Mouse (Mus musculus) brain, embryonic 18.5 days (tissue): ENCODE results near the gene Hacd2.

Experiments used
- DNase-seq: peaks from one replicate; pipeline ENCODE4 v3.0.0-alpha.2; 2012; ENCODE audit warnings: low read depth, low spot score

Hacd2 gene

DNA sequence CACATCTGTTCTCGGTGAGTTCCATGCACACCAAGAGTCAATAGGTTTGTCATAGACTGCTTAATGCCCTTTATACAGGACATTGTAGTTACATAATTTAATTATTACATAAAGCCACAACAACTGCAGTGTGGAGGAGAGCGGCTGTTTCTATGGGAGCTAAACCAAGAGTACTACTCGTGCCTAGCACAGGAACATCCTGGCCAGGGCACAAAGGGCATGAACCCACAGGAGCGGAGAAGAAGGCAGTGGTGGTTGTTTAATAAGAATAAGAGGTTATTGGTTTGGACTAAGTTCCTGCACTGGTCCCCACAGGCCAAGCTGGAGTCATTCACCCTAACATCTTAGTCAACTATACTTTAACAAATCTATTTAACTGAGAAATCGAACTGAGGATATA lies 16.0 kb upstream of the Hacd2 start:
- DNase-seq = no peak

DNA sequence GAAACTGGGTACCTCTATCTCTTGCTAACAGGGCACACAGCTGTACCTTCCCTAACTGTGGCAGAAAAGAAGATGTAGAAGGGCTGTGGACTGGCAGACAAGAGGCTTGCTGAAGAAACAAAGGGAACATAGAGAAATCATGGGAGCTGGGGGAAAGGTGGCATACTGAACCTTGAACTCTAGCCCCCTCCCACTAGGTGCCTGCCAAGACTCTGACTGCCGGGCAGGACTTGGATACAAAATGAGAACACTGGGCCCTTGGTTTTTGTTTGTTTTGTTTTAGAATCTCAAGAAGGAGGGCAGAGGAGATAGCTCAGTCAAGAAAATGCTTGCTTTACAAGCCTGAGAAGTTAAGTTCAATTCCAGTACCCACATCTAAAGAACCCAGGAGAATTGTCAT lies 14.9 kb upstream of the Hacd2 start:
- no peak for DNase-seq

DNA sequence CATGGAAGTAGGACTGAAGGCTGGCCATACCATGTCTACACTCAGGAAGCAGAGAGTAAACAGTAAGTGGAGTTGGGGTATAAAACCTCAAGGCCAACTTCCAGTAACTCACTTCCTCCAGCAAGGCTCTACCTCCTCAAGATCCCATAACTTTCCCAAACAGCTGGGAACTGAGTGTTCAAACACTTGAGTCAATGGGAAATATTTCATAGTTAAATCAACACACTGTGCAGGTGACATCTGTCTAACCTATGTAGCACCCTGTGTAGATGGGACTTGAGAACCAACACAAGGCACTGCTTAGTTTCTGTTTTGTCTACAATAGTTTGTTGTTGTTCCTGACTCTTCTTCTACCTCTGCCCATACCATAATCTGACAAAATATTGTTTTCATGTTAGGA lies 13.8 kb upstream of the Hacd2 start:
- no peak for DNase-seq

DNA sequence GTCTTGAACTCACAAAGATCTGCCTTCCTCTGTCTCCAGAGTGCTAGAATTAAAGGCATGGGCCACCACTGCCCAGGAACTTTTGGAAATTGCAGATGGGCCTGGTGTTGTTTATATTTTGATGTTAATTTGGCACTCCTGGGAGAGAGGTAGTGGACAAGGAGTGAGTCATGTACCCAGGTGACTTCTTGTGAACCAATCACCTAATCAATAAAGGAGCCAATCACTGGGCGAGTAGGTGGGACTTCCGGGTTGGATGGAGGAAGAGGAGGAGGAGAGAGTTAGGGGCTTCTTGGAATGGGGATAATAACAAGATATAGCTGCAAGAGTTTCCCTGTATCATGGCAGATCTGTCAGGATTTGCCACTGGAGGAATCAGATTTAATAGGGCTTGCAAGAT lies 8.7 kb upstream of the Hacd2 start:
- DNase-seq = no peak

DNA sequence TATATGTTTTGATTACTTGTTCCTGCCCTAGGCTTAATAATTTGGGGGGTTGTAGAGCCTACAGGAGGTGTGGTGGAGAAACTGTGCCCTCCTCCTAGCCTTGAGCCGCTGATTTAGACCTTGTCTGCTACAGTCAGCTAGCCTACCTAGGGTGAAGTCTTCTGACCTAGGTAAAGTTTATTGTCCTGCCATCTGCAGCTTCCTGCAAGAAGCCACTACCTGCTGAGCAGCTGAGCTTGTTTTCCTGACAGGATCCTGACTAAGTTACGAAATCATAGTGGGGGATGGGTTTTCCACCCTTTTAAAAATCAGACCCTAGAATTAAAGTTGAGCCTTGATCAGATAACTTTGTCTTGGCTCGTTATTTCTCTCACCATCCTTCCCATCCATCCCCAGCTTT lies 5.7 kb upstream of the Hacd2 start:
- no peak for DNase-seq

DNA sequence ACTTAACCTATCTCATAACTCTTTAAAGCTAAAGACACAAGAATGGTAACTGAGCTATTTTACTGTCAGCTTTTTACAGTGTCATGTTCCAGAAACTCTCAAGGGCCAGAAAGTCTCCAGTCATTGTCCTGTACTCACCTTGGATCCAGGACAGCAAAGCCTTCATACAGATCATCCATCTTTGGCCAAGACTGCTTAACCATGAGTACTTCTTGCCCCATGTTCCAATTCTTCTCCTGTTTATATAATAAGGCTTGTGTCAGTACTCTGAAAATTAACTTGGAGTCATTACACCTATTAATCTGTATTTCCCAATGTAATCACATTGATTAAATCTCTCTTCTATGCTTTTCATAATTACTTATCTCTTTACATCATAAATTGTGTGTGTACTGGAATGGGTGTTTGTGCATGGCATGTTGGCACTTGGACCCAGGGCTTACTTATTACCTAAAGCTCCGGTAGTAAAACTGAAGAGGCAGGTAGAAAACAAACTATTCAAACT lies 3.7 kb upstream of the Hacd2 start:
- no peak for DNase-seq

DNA sequence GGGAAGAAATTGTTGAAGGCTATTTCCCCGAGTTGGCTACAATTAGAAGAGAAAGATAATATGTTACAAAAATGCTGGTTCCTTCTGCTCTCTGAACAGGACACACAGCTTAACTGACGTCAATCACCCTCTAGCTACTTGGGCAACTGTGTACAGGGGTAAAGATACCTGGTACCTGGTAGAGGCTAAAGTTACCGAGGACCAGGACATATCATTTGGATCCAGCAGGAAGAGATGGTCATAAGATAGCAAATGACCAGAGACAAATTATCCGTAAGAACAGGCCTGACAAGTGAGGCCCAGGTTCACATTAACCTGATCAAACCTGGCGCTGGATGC lies 356 bp upstream of the Hacd2 start:
- DNase-seq = no peak

DNA sequence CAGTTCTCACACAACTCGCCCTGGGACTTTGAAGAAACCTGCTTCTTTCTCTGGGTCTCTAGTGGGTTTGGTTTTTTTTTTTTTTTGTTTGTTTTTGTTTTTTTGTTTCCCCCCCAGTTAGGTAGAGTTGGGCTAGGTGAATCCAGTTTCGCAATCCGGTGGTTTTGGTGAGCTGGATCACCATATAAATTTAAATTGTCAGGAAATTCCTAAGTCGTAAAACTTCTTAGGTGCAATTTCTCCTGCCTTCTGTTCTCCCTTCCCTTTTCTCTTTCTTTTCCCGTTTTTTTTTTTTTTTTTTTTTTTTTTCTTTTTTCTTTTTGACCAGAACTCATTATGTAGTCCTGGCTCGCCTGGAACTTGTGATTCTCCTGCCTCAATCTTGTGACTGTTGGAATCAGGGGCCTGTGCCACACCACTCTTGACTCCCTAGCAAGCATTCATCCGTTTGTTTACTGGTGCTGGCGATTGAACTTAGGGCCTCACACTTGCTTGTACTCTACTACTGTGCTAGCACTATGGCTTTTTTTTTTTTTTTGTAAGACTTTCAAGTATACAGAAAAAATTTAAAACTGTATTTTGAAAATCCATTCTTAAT lies 1.0 kb downstream of the Hacd2 start:
- DNase-seq = no peak

DNA sequence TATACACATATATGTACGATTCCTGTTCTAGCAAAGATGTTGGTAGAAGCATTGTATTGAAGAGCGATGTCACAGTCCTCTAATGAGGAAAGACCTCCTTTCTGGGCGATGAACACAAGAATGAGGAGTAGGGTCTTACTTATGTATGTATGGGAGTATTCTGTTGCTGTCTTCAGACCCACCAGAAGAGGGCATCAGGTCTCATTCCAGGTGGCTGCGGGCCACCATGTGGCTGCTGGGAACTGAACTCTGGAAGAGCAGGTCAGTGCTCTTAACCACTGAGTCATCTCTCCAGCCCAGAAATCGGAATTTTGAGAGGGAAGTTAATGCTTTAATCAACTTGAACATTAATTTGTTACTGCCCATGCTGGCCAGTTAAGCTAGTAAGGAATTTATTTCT lies 2.1 kb downstream of the Hacd2 start:
- no peak for DNase-seq

DNA sequence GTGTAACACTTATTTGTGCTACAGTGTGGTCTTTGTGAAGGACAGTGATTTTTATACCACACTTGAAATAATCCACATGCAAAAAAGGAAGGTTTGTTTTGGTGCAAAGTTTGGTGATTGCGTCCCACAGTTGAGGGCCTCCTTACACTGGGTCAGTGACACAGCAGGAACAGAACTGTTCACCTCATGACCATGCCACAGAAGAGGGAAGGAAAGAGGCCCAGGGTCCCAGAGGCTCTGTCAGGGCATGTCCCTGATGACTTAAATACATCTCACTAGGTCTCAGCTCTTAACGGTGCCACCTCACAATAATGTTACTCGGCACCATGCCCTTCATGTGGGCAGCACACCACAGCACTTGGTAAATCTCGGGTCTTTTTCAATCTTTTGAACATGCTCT lies 3.1 kb downstream of the Hacd2 start:
- no peak for DNase-seq

DNA sequence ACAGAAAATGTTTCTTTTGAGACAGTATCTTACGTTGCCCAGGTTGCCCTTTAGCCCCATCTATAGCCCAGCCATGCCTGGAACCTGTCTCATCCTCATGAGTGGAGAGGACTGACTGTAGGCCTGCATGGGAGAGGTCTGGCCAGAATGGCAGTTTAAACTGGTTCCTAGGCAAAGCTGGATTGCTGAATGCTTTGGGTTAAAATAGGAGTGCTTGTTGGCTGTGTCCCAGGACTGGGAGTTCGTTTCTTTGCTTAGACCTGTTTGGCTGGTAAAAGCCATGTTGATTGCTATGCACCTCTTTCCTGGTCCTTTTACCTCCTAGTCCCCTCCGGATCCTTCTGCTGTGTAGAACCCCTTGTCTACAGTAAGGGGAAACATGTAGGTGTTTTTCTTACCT lies 11.0 kb downstream of the Hacd2 start:
- DNase-seq = no peak

DNA sequence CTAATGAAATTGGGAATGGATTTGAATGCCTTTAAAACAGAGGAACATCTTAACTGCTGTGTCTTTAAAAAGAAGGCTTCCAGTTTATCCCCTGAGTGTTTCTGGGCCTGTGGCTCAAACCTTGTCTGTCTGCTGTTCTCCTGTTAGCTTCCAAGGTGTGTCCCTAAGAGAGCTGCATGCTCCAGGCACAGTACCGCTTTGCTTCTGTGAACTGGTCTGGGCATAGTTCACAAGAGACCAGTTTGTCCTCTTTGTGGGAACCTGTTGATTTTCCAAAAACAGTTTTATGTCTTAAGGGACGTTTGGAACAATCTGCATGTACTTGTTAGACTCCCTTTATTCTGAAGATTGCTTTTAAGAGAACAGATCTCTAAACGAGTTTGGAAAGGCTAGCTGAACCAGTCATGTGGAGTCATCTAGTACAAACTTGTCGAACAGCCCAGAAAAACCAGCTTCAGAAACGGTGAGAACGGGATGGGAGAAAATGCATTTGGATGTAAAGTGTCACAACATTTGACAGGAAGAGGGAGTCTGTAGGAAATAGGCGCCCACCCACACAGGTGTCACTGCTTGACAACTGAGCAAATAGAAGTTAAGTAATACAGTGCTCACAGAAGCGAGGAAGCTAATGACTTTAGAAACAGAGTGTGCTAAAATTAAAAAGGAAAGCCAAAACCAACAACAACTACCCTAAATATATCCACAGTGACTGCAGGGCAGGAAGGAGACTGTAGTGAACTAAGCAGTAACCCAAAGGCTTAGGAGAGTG lies 11.8 kb downstream of the Hacd2 start:
- no peak for DNase-seq

DNA sequence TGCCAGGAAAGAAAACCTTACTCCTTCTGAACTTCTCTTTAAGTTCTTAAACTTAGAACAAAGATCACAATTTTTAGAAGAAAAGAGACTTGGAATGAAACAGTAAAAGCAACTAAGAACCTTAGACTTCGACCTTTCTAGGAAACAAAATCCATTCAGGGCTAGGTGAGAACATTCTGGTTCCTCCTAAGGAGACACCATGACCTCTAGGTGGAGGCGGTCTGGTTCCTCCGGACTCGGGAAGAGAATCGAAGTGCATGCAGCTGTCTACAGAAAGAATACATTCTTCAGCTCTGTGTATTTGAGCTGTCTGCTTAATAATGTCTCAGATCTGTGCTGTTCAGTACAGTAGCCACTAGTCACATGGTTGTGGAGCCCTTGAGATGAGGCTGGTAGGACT lies 12.7 kb downstream of the Hacd2 start:
- no peak for DNase-seq

DNA sequence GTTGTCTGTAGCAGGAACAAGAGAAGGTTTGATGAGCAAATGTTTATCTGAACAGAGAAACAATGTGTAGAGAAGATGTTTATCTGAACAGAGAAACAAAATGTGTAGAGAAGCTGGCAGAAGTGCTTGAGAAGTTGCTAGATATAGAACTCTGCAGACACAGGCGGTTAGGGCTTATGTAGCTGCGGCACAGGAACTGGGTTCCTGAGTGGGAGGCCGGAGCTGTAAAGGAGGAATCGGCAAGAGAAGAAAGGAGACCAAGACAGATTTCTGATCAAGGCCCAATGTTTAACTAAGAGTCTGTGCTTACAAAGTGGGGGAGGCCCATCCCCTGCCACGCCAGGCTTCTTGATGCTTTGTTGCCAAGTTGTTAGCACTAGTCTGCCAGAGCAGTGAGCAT lies 14.5 kb downstream of the Hacd2 start:
- no peak for DNase-seq

DNA sequence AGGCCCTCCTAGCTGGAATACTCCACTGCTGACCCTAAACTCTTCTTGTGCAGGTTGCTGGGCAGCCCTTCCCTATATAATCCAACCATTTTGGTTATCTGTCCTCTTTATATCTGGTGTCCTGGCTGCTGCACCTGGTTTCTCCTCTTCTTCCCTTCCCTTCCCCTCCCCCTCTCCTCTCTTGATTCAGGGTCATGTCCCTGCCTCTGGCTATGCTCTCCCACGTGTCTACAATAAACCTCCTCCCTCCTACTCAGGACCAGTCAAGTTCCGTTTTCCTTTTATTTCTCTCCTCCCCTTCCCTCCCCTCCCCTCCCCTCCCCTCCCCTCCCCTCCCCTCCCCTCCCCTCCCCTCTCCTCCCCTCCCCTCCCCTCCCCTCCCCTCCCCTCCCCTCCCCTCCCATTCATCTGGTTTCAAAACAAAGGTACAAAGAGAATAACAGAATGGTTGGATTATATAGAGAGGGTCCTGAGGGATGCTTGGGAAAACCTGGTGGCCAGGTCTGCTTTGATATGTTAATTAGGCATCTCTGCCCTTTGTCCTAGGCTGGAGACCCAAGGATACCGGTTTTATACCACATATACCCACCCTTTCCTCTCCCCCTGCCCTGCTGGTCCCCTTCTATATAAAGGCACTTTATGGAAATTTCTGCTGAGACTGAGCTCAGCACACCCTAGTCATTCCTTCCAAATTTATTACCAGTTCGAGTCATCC lies 16.3 kb downstream of the Hacd2 start:
- no peak for DNase-seq

DNA sequence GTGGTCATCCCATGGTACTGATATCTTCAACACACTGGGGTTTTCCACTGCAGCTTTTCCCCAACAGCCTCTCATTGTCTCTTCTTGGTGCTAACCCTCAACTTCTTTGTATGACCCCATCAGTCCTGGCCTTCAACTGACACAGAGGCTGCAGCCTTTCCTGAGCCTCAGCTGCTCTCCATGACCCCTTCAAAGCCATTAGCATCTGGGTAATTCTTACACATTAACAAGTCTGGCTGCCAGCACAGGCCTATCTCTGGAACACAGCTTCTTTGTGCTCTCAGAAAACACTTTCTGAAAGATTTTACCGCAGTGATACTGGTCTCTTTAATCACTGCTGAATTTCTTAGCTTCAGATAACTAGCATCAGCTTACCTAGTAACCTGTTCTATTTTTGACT lies 17.9 kb downstream of the Hacd2 start:
- no peak for DNase-seq

DNA sequence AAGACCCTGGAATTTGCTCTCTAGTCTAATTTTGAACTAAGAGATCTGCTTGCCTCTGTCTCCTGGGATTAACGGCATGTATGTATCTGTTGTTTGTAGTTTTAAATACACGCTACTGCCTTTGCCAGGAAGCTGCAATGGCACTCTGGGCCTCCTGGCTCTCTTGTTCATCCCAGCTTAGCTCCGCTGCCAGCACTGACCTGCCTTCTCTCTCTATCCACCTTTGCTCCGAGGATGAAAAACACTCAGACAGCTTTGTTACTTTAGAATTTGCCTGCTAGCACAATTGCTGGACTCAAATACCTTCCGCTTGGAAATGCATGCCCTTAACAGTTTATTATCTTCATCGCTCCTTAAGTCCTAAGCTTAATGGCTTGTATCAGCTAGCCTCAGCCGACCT lies 18.8 kb downstream of the Hacd2 start:
- no peak for DNase-seq

DNA sequence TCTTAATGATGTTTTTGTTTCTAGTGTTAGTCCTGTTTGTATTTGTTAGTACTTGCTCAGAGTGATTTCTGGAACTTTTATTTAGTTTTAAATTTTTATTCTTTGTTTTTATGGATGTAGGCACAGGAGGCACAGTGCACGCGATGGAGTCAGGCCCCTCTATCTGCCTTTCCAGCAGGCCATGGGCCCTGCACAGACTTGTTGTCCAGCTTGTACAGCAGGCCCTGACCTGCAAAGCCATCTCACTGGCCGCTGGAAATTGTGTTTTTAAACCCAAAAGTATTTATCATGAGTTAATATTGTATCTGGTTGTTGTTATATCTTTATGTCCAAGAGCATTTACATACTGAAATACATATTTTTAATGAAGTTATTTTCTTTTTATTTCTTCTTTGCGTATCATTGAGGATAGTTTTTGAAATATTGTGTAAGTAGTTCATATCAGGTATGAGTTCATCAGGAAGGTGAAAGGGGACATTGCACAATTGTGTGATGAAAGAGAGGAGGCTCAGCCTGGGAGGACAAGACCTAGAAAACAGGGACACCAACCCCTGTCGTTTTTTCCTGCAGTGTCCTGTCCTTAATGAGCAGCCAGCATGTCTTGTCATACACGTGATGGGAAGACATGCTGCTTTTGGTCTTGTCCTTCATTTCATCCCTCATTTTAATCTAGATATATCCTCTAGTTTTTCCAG lies 24.0 kb downstream of the Hacd2 start:
- DNase-seq = no peak

DNA sequence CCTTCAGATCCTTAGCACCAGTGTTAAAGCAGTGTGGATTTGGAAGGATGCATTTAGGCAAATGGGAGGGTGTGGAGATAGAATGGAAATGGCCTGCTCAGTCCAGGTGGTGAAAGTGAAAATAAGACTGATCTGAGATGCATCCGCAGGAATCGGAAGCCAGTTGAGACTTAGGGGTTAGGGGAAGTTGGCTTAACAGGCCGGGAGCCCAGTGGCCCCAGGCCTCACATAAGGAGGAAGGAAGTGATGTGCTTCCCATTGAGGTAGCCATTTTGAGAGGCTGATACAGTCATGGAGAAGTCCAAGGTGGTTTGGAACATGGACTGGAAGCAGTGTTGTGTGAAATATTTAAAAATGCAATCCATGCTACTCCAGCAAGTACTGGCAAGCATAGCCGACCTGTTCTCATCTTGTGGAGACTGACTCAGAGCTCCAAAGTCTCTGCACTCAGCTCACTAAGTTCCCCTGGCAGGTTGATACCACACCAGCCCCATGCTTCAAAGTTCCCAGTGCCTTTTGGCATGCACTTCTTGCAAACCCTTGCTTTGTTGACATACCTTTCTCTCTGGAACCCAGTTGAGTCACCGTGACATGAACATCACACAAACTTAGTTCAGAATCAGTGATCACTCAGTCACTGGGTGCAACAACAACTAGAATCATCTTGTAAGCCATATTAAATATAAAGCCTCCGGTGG lies 25.2 kb downstream of the Hacd2 start:
- DNase-seq = no peak

DNA sequence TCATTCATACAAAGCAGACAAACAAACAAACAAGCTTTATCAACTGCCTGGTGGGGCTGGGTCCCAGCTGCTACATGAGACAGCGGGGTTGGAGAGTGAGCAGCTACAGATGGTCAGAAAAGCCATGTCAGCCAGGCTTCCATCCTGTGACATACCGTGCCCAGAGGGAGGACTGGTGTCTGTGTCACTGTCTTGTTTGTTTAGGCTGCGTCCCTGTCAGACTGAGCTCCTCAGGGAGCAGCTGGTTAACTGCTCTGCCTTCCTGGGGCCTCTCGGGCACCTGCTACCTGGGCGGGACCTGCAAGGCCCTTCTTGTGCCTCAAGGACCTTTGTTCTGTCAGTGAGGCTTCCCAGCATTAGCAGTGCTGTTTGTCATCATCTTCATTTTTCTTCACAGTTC lies 28.8 kb downstream of the Hacd2 start:
- no peak for DNase-seq

DNA sequence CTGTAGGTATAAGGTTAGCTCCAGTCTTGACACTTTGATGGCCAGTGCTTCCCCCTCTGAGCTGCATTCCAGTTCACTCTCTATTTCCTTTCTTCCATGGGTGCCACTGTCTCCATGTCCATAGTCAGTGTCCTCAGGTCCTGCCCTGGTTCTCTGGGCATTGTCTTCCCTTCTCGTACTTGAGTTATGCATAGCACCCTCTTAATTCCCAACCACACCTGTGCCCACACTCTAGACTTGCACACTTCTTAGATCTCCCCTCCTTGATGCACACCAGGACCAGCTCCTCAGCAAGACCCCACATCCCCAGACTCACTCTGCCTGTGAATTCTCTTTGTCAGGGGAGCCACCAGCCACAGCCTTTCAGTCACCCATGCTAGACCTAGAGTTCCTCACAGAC lies 30.0 kb downstream of the Hacd2 start:
- DNase-seq = no peak
